Comparison of ENCODE assay signal across 17 mouse cellular contexts in the genomic region with DNA sequence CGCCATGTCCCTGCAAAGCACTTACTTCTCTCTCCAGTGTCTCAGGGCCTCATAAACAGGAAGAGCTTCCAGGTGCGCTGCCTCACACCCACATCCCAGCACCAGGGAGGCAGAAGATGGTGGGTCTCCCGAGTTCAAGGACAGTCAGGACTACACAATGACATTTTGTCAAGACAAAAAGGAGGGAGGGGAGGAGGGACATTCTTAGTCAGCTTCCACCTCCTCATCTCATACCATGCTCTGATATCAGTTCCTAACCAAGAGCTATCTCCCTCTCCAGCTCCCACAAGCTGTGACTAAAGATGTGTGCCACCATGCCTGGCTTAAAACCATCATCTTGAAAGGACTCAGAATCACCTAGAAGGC. TPM values are rescaled to one million over a fixed set of nuclear protein-coding genes. Genes with fewer than 3 reads are reported as not detected.
DNase-seq lines count a peak whose midpoint lies in the region; ATAC-seq and TF ChIP-seq lines count a peak whose summit lies in the region.
"Had no signal": no experiment of that assay in that cellular context is flagged by ENCODE, and none has a peak within 500 bp of the region (broad histone marks: within the 10 kb centered on the region; RNA-seq: fewer than 3 reads in every experiment).

No protein-coding gene starts in this region.

- H3K27me3 ChIP-seq in heart, embryonic 10.5 days (ENCODE audit: insufficient read depth, poor library complexity, severe bottlenecking), result no peaks in the 10 kb centered on the region
- H3K27me3 ChIP-seq: lung, embryonic 15.5 days had no signal

- WGBS in heart, embryonic 10.5 days, result 48% methylated on average over 3 of the region's 3 CpGs

- H3K9me3 ChIP-seq in heart, embryonic 10.5 days, result no peaks in the 10 kb centered on the region
- H3K9me3 ChIP-seq: lung, embryonic 15.5 days had no signal

- H3K27ac ChIP-seq in heart, embryonic 10.5 days, result peak overlapping the region; percentile 42; the same call in 1 of the 2 replicates
- peak overlapping the region; percentile 88 for H3K27ac ChIP-seq in layer of hippocampus, adult 2 months
- H3K27ac ChIP-seq: lung, embryonic 15.5 days had no signal

- peaks cover 64% of the 10 kb centered on the region for H3K4me1 ChIP-seq in heart, embryonic 10.5 days

- no peak for TF ChIP-seq CTCF in layer of hippocampus, adult 2 months (conservative IDR thresholded peaks at IDR 0.05)

- peak; percentile 58 for ATAC-seq in megakaryocyte progenitor cell, adult 5-6 weeks (replicated peaks; ENCODE audit: poor library complexity)
- ATAC-seq: CD4-positive, CD25-positive, alpha-beta regulatory T cell, adult 4 months; forebrain, embryonic 14.5 days had no signal

- peaks cover 12% of the 10 kb centered on the region for H3K36me3 ChIP-seq in heart, embryonic 10.5 days

- no peak overlapping the region for H3K4me3 ChIP-seq in heart, embryonic 10.5 days
- H3K4me3 ChIP-seq in layer of hippocampus, adult 2 months, result no peak overlapping the region; the same call in 1 of the 2 replicates
- H3K4me3 ChIP-seq: lung, embryonic 15.5 days had no signal

- no peak for DNase-seq in heart, embryonic 10.5 days (ENCODE audit: low spot score)
- DNase-seq in heart, adult 9 months (ENCODE audit: low spot score in 2 of 2), result no peak
- DNase-seq in layer of hippocampus, adult 2 months (ENCODE audit: low spot score in 2 of 2), result no peak
- DNase-seq in layer of hippocampus, postnatal 25 days (ENCODE audit: extremely low spot score in 1 of 2, low spot score in 1 of 2), result no peak
- peak; percentile 62 for DNase-seq in ZHBTc4 (ENCODE audit: low read depth, low spot score)
- DNase-seq in adrenal gland, postnatal 36 days, result no peak
- DNase-seq: cerebellum, adult 18-20 months; kidney, adult 18-20 months; midbrain, embryonic 14.5 days; thymus, postnatal 14 days had no signal

RNA-seq across cellular contexts. Expression of a gene that starts 11.8 kb away (rescaled TPM):
- 89.7 and 107 TPM in 2 replicates for polyA plus RNA-seq in heart, embryonic 10.5 days (2016; fragmentation: Nextera tagmentation; extraction: Ambion mirVana)
- 100 to 1,000 TPM; 462 to 510 TPM for total RNA-seq in layer of hippocampus, adult 2 months (2021)
- 100 to 1,000 TPM; 534 to 560 TPM for total RNA-seq in layer of hippocampus, postnatal 25 days (2021)
- 70.9 and 74.6 TPM in 2 replicates for total RNA-seq in megakaryocyte progenitor cell, adult 5-6 weeks (2015)
- 171 and 186 TPM in 2 replicates for total RNA-seq in megakaryocyte progenitor cell, adult 5-6 weeks (2017)
- 100 to 1,000 TPM; 191 to 211 TPM for total RNA-seq in adrenal gland, postnatal 36 days (2021)

RNA-seq across cellular contexts. Expression of a gene that starts 23.5 kb away (rescaled TPM):
- not detected in 2 replicates for polyA plus RNA-seq in heart, embryonic 10.5 days (2016; fragmentation: Nextera tagmentation; extraction: Ambion mirVana)
- total RNA-seq in layer of hippocampus, adult 2 months (2021), result not detected
- total RNA-seq in layer of hippocampus, postnatal 25 days (2021), result 1 to 10 TPM in 1 of 2 experiments, not detected in 1; 1.5 TPM
- not detected in 2 replicates for total RNA-seq in megakaryocyte progenitor cell, adult 5-6 weeks (2015)
- not detected in 2 replicates for total RNA-seq in megakaryocyte progenitor cell, adult 5-6 weeks (2017)
- total RNA-seq in adrenal gland, postnatal 36 days (2021), result not detected
- total RNA-seq: left cerebral cortex, postnatal 10 days had no signal
- polyA plus RNA-seq: CD4-positive, CD25-positive, alpha-beta regulatory T cell, adult 4 months; forebrain, embryonic 14.5 days; gonadal fat pad, adult 2 months; large intestine, adult 2 months; lung, embryonic 15.5 days; midbrain, embryonic 14.5 days had no signal

RNA-seq across cellular contexts. Expression of a gene that starts 25.0 kb away (rescaled TPM):
- polyA plus RNA-seq in heart, embryonic 10.5 days (2016; fragmentation: Nextera tagmentation; extraction: Ambion mirVana), result 629 and 734 TPM in 2 replicates
- total RNA-seq in layer of hippocampus, adult 2 months (2021), result 100 to 1,000 TPM; 495 to 504 TPM
- total RNA-seq in layer of hippocampus, postnatal 25 days (2021), result 100 to 1,000 TPM; 437 to 494 TPM
- 2,101 and 2,175 TPM in 2 replicates for total RNA-seq in megakaryocyte progenitor cell, adult 5-6 weeks (2015)
- total RNA-seq in megakaryocyte progenitor cell, adult 5-6 weeks (2017), result 2,717 and 3,085 TPM in 2 replicates
- total RNA-seq in adrenal gland, postnatal 36 days (2021), result 1,000 to 10,000 TPM in 1 of 2 experiments, 100 to 1,000 TPM in 1; 945 to 1,005 TPM

RNA-seq across cellular contexts. Expression of a gene that starts 43.8 kb away (rescaled TPM):
- 2.1 and 3.3 TPM in 2 replicates for polyA plus RNA-seq in heart, embryonic 10.5 days (2016; fragmentation: Nextera tagmentation; extraction: Ambion mirVana)
- 100 to 1,000 TPM; 321 to 335 TPM for total RNA-seq in layer of hippocampus, adult 2 months (2021)
- total RNA-seq in layer of hippocampus, postnatal 25 days (2021), result 100 to 1,000 TPM; 302 to 321 TPM
- total RNA-seq in megakaryocyte progenitor cell, adult 5-6 weeks (2015), result not detected in 2 replicates
- 0.47 TPM in 1 of 2 replicates, not detected in the other for total RNA-seq in megakaryocyte progenitor cell, adult 5-6 weeks (2017)
- 1 to 10 TPM; 2.5 to 3.5 TPM for total RNA-seq in adrenal gland, postnatal 36 days (2021)

RNA-seq across cellular contexts. Expression of a gene that starts 45.9 kb away (rescaled TPM):
- polyA plus RNA-seq in heart, embryonic 10.5 days (2016; fragmentation: Nextera tagmentation; extraction: Ambion mirVana), result 19.7 and 21.0 TPM in 2 replicates
- total RNA-seq in layer of hippocampus, adult 2 months (2021), result 10 to 100 TPM; 61.6 to 66.1 TPM
- 10 to 100 TPM; 65.6 to 69.5 TPM for total RNA-seq in layer of hippocampus, postnatal 25 days (2021)
- 31.0 and 31.6 TPM in 2 replicates for total RNA-seq in megakaryocyte progenitor cell, adult 5-6 weeks (2015)
- total RNA-seq in megakaryocyte progenitor cell, adult 5-6 weeks (2017), result 32.3 and 46.0 TPM in 2 replicates
- 10 to 100 TPM; 20.0 to 22.9 TPM for total RNA-seq in adrenal gland, postnatal 36 days (2021)
